Mouse (Mus musculus) cerebellum, postnatal 4 days (tissue): ENCODE measurements around the gene Spsb2.

ENCODE experiments used
- DNase-seq, 2 experiments: peaks; one replicate each; pipeline ENCODE4 v3.0.0; 2022; ENCODE audit warnings: low spot score in 2 of 2, mixed read lengths in 1 of 2

Spsb2 gene

GRCm38 (mm10) chr6:124857840-124858530 lies 49.5 kb downstream of the Spsb2 start:
- no peak for DNase-seq

GRCm38 (mm10) chr6:124858561-124859318 lies 50.3 kb downstream of the Spsb2 start:
- DNase-seq = no peak

GRCm38 (mm10) chr6:124859725-124860124 lies 51.3 kb downstream of the Spsb2 start:
- DNase-seq = peak; percentile 92 to 94
